Mouse (Mus musculus) small intestine, adult 2 months (tissue): ENCODE measurements around the gene Cd69. TPM values are rescaled to one million over a fixed set of nuclear protein-coding genes. Genes with fewer than 3 reads are reported as not detected.
A peak's percentile ranks its signal among the peaks of the same experiment; 100 is the strongest.

ENCODE experiments used
- H3K27ac ChIP-seq: fragments of 200-500 bp; 2 replicates; pipeline ENCODE4 v1.5.1; 2012; ENCODE audit warnings: low read depth, low read length, control low read depth, inconsistent platforms; ENCODE audit not compliant: insufficient read depth
- H3K27me3 ChIP-seq: fragments of 200-500 bp; 2 replicates; pipeline ENCODE4 v1.6.1; 2012; ENCODE audit warnings: mild to moderate bottlenecking, moderate library complexity, low read length, inconsistent platforms; ENCODE audit not compliant: control insufficient read depth, insufficient read depth
- H3K36me3 ChIP-seq: fragments of 200-500 bp; 2 replicates; pipeline ENCODE4 v1.6.1; 2012; ENCODE audit warnings: mild to moderate bottlenecking, low read length, control low read depth, inconsistent platforms; ENCODE audit not compliant: control insufficient read depth, insufficient read depth
- H3K4me1 ChIP-seq: fragments of 200-500 bp; 2 replicates; pipeline ENCODE4 v1.6.1; 2012; ENCODE audit warnings: low read length, inconsistent platforms, mixed read lengths; ENCODE audit not compliant: control insufficient read depth, insufficient read depth, insufficient read length
- H3K4me3 ChIP-seq: fragments of 200-500 bp; 2 replicates; pipeline ENCODE4 v1.5.1; 2012; ENCODE audit warnings: low read depth, mild to moderate bottlenecking, control low read depth, inconsistent platforms, low read length, moderate library complexity
- CTCF ChIP-seq: fragments of 200-500 bp; IDR thresholded peaks from 2 replicates; pipeline ENCODE4 v1.5.1; 2012; ENCODE audit warnings: low read depth, mild to moderate bottlenecking, control low read depth, inconsistent platforms, low read length, moderate library complexity, mixed read lengths; ENCODE audit not compliant: insufficient replicate concordance, insufficient read length; ENCODE audit errors: extremely low read depth
- POLR2A ChIP-seq: fragments of 200-500 bp; IDR thresholded peaks from 2 replicates; pipeline ENCODE4 v1.6.1; 2012; ENCODE audit warnings: low read depth, mild to moderate bottlenecking, control low read depth, inconsistent platforms, low read length, moderate library complexity
- WGBS: fragments of 180-500 bp; shearing (Covaris S2); methylation state at CpG from one replicate; pipeline ENCODE4 v1.1.7; 2018; 5-methylcytosine and 5-hydroxymethylcytosine counted together
- polyA plus RNA-seq: library from polyadenylated mRNA; depleted of rRNA; stranded (reverse); fragments of >200 nt; gene quantifications from 2 replicates; pipeline ENCODE4 v1.2.3, GENCODE M21; 2012

Cd69 gene
- polyA plus RNA-seq, 1 experiment: 0.25 TPM

- Histone ChIP-seq H3K4me1 (no peaks in the 10 kb centered on the region), H3K27ac (no peak overlapping the region), H3K27me3 (no peaks in the 10 kb centered on the region), H3K36me3 (no peaks in the 10 kb centered on the region), H3K4me3 (no peak overlapping the region)
- TF ChIP-seq POLR2A: no peak
- no peak for TF ChIP-seq CTCF
Observed at GRCm38 (mm10) chr6:129248243-129248642, 27.0 kb downstream of the Cd69 start.

GRCm38 (mm10) chr6:129246992-129247391, 28.2 kb downstream of the Cd69 start:
- Histone ChIP-seq H3K27ac (no peak overlapping the region), H3K4me1 (no peaks in the 10 kb centered on the region), H3K4me3 (no peak overlapping the region), H3K36me3 (no peaks in the 10 kb centered on the region), H3K27me3 (no peaks in the 10 kb centered on the region)
- 37% methylated on average over 1 of the region's 1 CpGs for WGBS
- TF ChIP-seq POLR2A: no peak
- TF ChIP-seq CTCF: no peak

GRCm38 (mm10) chr6:129245793-129246192, 29.4 kb downstream of the Cd69 start:
- TF ChIP-seq POLR2A (no peak), CTCF (no peak)
- no peak overlapping the region for H3K27ac ChIP-seq
- no peaks in the 10 kb centered on the region for H3K36me3 ChIP-seq
- H3K4me1 ChIP-seq: peaks cover 2% of the 10 kb centered on the region; the same call in 1 of the 2 replicates
- H3K4me3 ChIP-seq: no peak overlapping the region
- no peaks in the 10 kb centered on the region for H3K27me3 ChIP-seq

GRCm38 (mm10) chr6:129241907-129242306, 33.3 kb downstream of the Cd69 start:
- H3K36me3 ChIP-seq: no peaks in the 10 kb centered on the region
- no peak for TF ChIP-seq CTCF
- TF ChIP-seq POLR2A: no peak
- H3K4me3 ChIP-seq: no peak overlapping the region
- H3K27me3 ChIP-seq: no peaks in the 10 kb centered on the region
- no peak overlapping the region for H3K27ac ChIP-seq
- peaks cover 2% of the 10 kb centered on the region; the same call in 1 of the 2 replicates for H3K4me1 ChIP-seq
- 12% methylated on average over 6 of the region's 6 CpGs for WGBS

GRCm38 (mm10) chr6:129241471-129241870, 33.8 kb downstream of the Cd69 start:
- Histone ChIP-seq H3K4me1 (peaks cover 2% of the 10 kb centered on the region; the same call in 1 of the 2 replicates), H3K36me3 (no peaks in the 10 kb centered on the region), H3K27ac (no peak overlapping the region), H3K27me3 (no peaks in the 10 kb centered on the region), H3K4me3 (no peak overlapping the region)
- TF ChIP-seq POLR2A (no peak), CTCF (no peak)
- 29% methylated on average over 5 of the region's 5 CpGs for WGBS

GRCm38 (mm10) chr6:129239564-129240248, 35.5 kb downstream of the Cd69 start:
- no peak overlapping the region for H3K27ac ChIP-seq
- no peak overlapping the region for H3K4me3 ChIP-seq
- TF ChIP-seq POLR2A (no peak), CTCF (no peak)
- 80% methylated on average over 9 of the region's 9 CpGs for WGBS
- H3K27me3 ChIP-seq: no peaks in the 10 kb centered on the region
- no peaks in the 10 kb centered on the region for H3K36me3 ChIP-seq
- peaks cover 10% of the 10 kb centered on the region; the same call in 1 of the 2 replicates for H3K4me1 ChIP-seq

GRCm38 (mm10) chr6:129238275-129239038, 36.8 kb downstream of the Cd69 start:
- H3K4me3 ChIP-seq: peak overlapping the region; percentile 64
- peak overlapping the region; percentile 96 for H3K27ac ChIP-seq
- H3K27me3 ChIP-seq: no peaks in the 10 kb centered on the region
- 5% methylated on average over 14 of the region's 14 CpGs for WGBS
- peak; percentile 88; the same call in 1 of the 2 replicates for TF ChIP-seq POLR2A
- TF ChIP-seq CTCF: no peak
- peaks cover 19% of the 10 kb centered on the region for H3K4me1 ChIP-seq
- no peaks in the 10 kb centered on the region for H3K36me3 ChIP-seq
